Mouse (Mus musculus) neural tube, embryonic 14.5 days (tissue): ENCODE data around the gene Clcf1. TPM values are rescaled to one million over a fixed set of nuclear protein-coding genes. Genes with fewer than 3 reads are reported as not detected.

Experiments
- ATAC-seq: fragments of 200-750 bp; cut with Nextera tagmentation; 2 replicates; pipeline ENCODE4 v1.8.0; 2017; ENCODE audit warnings: low read depth, mild to moderate bottlenecking, moderate TSS enrichment, moderate library complexity
- H3K27ac ChIP-seq: fragments of 300-500 bp; sonication (generic); 2 replicates; pipeline ENCODE4 v1.5.1; 2014; ENCODE audit warnings: low read depth, mild to moderate bottlenecking, control low read depth, low read length, moderate library complexity, mixed read lengths
- H3K27me3 ChIP-seq: fragments of 300-500 bp; sonication (generic); 2 replicates; pipeline ENCODE4 v1.6.1; 2014; ENCODE audit warnings: low read length; ENCODE audit not compliant: control insufficient read depth, insufficient read depth
- H3K36me3 ChIP-seq: fragments of 300-500 bp; sonication (generic); 2 replicates; pipeline ENCODE4 v1.6.1; 2014; ENCODE audit warnings: low read length, mixed read lengths; ENCODE audit not compliant: control insufficient read depth, insufficient read depth
- H3K4me1 ChIP-seq: fragments of 300-500 bp; sonication (generic); 2 replicates; pipeline ENCODE4 v1.6.1; 2014; ENCODE audit warnings: low read length; ENCODE audit not compliant: control insufficient read depth, insufficient read depth
- H3K4me2 ChIP-seq: fragments of 300-500 bp; sonication (generic); 2 replicates; pipeline ENCODE4 v1.6.1; 2014; ENCODE audit warnings: mild to moderate bottlenecking, low read depth, low read length, control low read depth
- H3K4me3 ChIP-seq: fragments of 300-500 bp; sonication (generic); 2 replicates; pipeline ENCODE4 v1.5.1; 2014; ENCODE audit warnings: low read depth, low read length, control low read depth, mixed read lengths
- H3K9ac ChIP-seq: fragments of 300-500 bp; sonication (generic); replicated peaks from 2 replicates; pipeline ENCODE4 v1.6.1; 2014; ENCODE audit warnings: low read depth, mild to moderate bottlenecking, control low read depth, low read length, mixed read lengths
- H3K9me3 ChIP-seq: fragments of 300-500 bp; sonication (generic); 2 replicates; pipeline ENCODE4 v1.6.1; 2016; ENCODE audit warnings: low read length; ENCODE audit not compliant: control insufficient read depth
- WGBS: fragments of 180-500 bp; shearing (Covaris S2); extraction: QIAGEN DNeasy Blood & Tissue Kit; methylation state at CpG from one replicate; pipeline ENCODE4 v1.1.7; 2014; 5-methylcytosine and 5-hydroxymethylcytosine counted together
- polyA plus RNA-seq: library from polyadenylated mRNA; unstranded; fragments of >200 nt; fragmentation: Nextera tagmentation; extraction: Ambion mirVana; gene quantifications from 2 replicates; pipeline ENCODE4 v1.2.1, GENCODE M21; 2014

Clcf1 gene
- polyA plus RNA-seq: 0.78 and 1.5 TPM in 2 replicates

DNA sequence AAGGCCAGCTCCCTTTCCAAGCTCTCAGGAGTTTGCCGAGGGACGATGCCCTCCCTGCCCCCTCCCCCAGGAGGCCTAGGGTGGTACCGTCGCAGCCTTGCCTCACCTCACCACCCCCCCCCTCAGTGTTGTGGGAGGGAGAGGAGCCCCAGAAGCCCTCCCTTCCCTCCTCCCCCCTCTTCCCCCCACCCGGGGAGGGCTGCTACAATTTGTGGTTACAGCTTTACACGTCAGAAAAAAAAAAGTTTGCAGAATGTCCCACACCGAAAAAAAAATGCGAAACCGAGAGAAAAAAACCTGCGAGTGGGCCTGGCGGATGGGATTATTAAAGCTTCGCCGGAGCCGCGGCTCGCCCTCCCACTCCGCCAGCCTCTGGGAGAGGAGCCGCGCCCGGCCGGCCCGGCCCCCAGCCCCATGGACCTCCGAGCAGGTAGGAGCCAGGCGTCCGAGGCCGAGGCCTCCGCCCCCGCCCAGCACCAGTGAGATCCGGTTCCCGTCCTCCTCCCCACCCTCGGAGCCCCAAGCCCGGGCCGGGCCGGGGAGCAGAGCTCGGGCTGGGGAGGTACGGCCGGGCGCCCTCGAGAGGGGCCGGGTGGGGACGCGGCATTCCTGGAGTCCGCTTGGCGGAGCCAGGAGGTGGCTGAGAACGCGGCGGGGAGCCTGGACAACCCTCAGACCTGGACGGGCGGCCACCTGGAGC, at the start of gene Clcf1, which contains the start of gene AC109138.7:
Clcf1 (plus strand) TSS at position 168 of the 700 bp plus-strand sequence.
AC109138.7 (plus strand) TSS at position 287 of the 700 bp plus-strand sequence.
- 0% methylated on average over 32 of the region's 49 CpGs for WGBS
- Histone ChIP-seq H3K27me3 (peaks cover 18% of the 10 kb centered on the region; the same call in 1 of the 2 replicates), H3K9me3 (no peaks in the 10 kb centered on the region), H3K9ac (peak within 1 kb of the TSS; percentile 56), H3K27ac (no peak within 1 kb of the TSS), H3K4me3 (peak within 1 kb of the TSS; percentile 44), H3K4me2 (peak within 1 kb of the TSS; percentile 94), H3K36me3 (no peaks in the 10 kb centered on the region), H3K4me1 (peaks cover 14% of the 10 kb centered on the region; the same call in 1 of the 2 replicates)
- ATAC-seq: peak; percentile 55; the same call in 1 of the 2 replicates

DNA sequence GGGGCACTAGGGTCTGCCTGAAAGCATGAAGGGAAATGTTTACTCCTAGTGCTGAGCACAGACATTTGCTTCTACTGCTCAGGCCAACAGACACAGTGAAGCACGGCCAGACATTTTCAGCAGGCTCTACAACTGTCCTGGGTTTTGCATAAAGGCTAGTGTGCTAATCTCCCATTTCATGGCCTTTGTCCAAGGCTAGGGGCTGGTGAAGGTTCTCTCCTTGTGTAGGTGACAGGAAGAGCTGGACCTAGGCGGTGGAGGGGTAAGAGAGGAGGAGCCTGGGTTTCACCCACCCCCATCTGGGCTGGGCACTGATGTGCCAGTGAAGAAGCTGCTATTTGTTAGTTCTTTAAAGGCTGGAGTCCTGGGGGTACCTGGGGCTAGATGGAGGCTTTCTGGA, 49.3 kb upstream of the Clcf1 start:
- no peak for ATAC-seq
- H3K27ac ChIP-seq: no peak overlapping the region
- 81% methylated on average over 2 of the region's 2 CpGs for WGBS
- H3K36me3 ChIP-seq: peaks cover 8% of the 10 kb centered on the region; the same call in 1 of the 2 replicates
- no peaks in the 10 kb centered on the region for H3K27me3 ChIP-seq
- peaks cover 10% of the 10 kb centered on the region for H3K4me1 ChIP-seq
- H3K4me2 ChIP-seq: no peak overlapping the region
- H3K9ac ChIP-seq: no peak overlapping the region
- no peak overlapping the region for H3K4me3 ChIP-seq
- H3K9me3 ChIP-seq: no peaks in the 10 kb centered on the region

DNA sequence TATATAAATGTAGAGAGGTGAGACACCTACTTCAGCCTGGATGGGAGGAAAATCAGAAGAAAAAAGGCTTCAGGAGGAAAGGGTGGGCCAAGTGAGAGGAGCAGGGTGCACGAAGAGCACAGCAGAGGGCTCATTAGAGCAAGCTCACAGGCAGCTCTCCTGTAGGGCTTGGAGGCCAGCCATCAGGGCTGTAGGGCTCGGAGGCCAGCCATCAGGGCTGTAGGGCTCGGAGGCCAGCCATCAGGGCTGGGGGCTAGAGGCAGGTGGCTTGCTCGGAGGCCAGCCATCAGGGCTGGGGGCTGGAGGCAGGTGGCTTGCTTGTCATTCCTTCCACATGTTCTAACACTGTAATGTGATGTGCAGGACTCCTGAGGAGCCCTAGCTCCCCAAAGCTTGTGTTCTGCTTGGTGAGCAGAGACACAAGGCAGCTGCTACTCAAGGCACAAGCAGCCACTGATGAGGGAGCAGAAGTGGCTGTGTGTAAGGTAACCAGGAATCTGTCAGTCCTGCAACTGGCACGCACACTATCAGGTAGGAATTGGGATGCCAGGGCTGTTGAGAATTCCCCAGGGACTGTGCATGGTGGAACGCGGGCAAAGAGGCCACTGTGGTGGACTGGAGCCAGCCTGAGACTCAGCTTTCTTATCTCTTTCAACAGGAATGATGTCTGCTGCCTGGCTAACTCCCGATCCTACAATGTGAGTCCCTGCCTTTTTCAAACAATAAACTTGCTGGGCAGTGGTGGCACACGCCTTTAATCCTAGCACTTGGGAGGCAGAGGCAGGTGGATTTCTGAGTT, 47.2 kb upstream of the Clcf1 start:
- 80% methylated on average over 9 of the region's 9 CpGs for WGBS
- Histone ChIP-seq H3K4me1 (peaks cover 16% of the 10 kb centered on the region), H3K27me3 (no peaks in the 10 kb centered on the region), H3K36me3 (no peaks in the 10 kb centered on the region), H3K9ac (no peak overlapping the region), H3K27ac (no peak overlapping the region), H3K4me3 (no peak overlapping the region), H3K9me3 (no peaks in the 10 kb centered on the region), H3K4me2 (no peak overlapping the region)
- ATAC-seq: no peak

DNA sequence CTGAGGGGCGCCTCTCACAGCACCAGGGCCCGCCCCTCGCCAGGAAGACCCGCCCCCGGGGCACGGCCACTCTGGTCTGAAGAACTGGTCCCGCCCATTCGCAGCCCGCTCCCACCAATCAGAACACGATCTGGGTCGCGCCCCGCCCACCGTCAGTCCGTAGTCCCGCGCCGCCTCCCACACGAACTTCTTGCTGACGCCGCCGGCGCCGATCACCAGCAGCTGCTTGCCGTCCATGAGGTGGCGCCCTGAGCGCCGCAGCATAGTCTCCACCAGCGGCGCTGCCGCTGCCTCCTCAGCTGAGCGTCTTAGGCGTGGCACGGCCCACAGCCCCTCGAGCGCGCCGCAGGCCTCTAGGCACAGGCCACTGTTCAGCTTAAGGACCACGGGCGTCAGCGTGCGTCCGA, 44.7 kb upstream of the Clcf1 start:
- Histone ChIP-seq H3K4me2 (peak overlapping the region; percentile 82), H3K4me1 (peaks cover 6% of the 10 kb centered on the region; the same call in 1 of the 2 replicates), H3K9ac (peak overlapping the region; percentile 76), H3K27ac (peak overlapping the region; percentile 93), H3K4me3 (peak overlapping the region; percentile 39), H3K36me3 (no peaks in the 10 kb centered on the region), H3K9me3 (no peaks in the 10 kb centered on the region), H3K27me3 (no peaks in the 10 kb centered on the region)
- under 1% methylated on average over 43 of the region's 43 CpGs for WGBS
- ATAC-seq: peak; percentile 94

- ATAC-seq: peak; percentile 48
- H3K9ac ChIP-seq: peak overlapping the region; percentile 76
Observed at GRCm38 (mm10) chr19:4169810-4170209, 44.2 kb upstream of the Clcf1 start.

DNA sequence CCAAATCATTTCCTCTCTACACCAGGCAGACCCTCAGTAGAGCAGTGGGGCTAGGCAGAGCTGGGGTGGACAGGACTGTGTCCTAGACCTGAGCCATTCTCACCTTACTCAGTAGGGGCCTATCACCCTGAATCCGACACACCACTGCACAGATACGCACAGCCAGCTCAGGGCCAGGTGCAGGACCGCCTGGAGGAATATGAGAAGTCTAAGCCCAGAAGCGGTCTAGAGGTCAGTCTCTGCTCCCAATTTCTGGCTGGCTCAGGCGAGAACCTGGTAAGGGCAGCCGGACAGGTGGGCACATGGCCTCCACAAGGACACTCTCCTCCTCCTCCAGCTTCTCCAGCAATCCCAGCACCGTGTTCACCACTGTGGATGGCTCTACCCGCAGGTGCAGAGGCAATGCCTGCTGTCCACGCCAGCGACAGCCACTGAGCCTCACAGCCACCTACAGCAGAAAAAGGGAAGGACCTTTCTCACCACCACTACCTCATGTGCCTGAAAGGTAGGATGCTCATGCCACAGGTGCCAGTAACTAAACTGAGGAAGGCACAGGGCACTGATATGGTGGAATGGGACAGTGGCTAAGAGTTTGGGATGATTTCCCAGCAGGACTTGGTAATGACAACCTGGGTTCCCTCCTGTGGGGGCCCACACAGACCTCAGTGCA, 43.2 kb upstream of the Clcf1 start:
- H3K4me1 ChIP-seq: peaks cover 10% of the 10 kb centered on the region; the same call in 1 of the 2 replicates
- no peak overlapping the region for H3K4me3 ChIP-seq
- no peak overlapping the region for H3K27ac ChIP-seq
- no peaks in the 10 kb centered on the region for H3K36me3 ChIP-seq
- no peak overlapping the region for H3K9ac ChIP-seq
- no peaks in the 10 kb centered on the region for H3K27me3 ChIP-seq
- WGBS: 94% methylated on average over 10 of the region's 10 CpGs
- no peak overlapping the region for H3K4me2 ChIP-seq
- H3K9me3 ChIP-seq: no peaks in the 10 kb centered on the region
- no peak for ATAC-seq

More at GRCm38 (mm10) chr19:4169810-4170209, 44.2 kb upstream of the Clcf1 start:
- Histone ChIP-seq H3K27ac (peak overlapping the region; percentile 93), H3K9me3 (no peaks in the 10 kb centered on the region), H3K27me3 (no peaks in the 10 kb centered on the region), H3K4me3 (peak overlapping the region; percentile 39), H3K4me1 (peaks cover 6% of the 10 kb centered on the region; the same call in 1 of the 2 replicates), H3K4me2 (peak overlapping the region; percentile 82), H3K36me3 (no peaks in the 10 kb centered on the region)
- WGBS: 5% methylated on average over 27 of the region's 27 CpGs

GRCm38 (mm10) chr19:4171393-4172290, 42.4 kb upstream of the Clcf1 start:
- H3K27ac ChIP-seq: no peak overlapping the region
- no peaks in the 10 kb centered on the region for H3K27me3 ChIP-seq
- H3K9me3 ChIP-seq: no peaks in the 10 kb centered on the region
- no peaks in the 10 kb centered on the region for H3K36me3 ChIP-seq
- 76% methylated on average over 13 of the region's 13 CpGs for WGBS
- peaks cover 10% of the 10 kb centered on the region; the same call in 1 of the 2 replicates for H3K4me1 ChIP-seq
- ATAC-seq: no peak
- no peak overlapping the region for H3K4me3 ChIP-seq
- H3K4me2 ChIP-seq: no peak overlapping the region
- H3K9ac ChIP-seq: no peak overlapping the region

- WGBS: 56% methylated on average over 11 of the region's 11 CpGs
- Histone ChIP-seq H3K27me3 (no peaks in the 10 kb centered on the region), H3K36me3 (no peaks in the 10 kb centered on the region), H3K4me1 (peaks cover 10% of the 10 kb centered on the region; the same call in 1 of the 2 replicates), H3K9ac (no peak overlapping the region), H3K27ac (no peak overlapping the region), H3K4me2 (no peak overlapping the region), H3K9me3 (no peaks in the 10 kb centered on the region), H3K4me3 (no peak overlapping the region)
- no peak for ATAC-seq
Observed at GRCm38 (mm10) chr19:4172925-4173324, 41.1 kb upstream of the Clcf1 start.
